Mouse (Mus musculus): ENCODE measurements around the gene Nbea.

- TF ChIP-seq CTCF (IDR thresholded peaks at IDR 0.05; ENCODE audit: low read depth) = no peak
- no peak for TF ChIP-seq EP300 (IDR thresholded peaks at IDR 0.05; ENCODE audit: low read depth)
These were observed 2.5 kb downstream of the Nbea start for GRCm38 (mm10) chr3:56181025-56181424.

Measured in heart, postnatal 0 days (tissue).